Comparison of ENCODE assay signal across 8 mouse cellular contexts in the genomic region with DNA sequence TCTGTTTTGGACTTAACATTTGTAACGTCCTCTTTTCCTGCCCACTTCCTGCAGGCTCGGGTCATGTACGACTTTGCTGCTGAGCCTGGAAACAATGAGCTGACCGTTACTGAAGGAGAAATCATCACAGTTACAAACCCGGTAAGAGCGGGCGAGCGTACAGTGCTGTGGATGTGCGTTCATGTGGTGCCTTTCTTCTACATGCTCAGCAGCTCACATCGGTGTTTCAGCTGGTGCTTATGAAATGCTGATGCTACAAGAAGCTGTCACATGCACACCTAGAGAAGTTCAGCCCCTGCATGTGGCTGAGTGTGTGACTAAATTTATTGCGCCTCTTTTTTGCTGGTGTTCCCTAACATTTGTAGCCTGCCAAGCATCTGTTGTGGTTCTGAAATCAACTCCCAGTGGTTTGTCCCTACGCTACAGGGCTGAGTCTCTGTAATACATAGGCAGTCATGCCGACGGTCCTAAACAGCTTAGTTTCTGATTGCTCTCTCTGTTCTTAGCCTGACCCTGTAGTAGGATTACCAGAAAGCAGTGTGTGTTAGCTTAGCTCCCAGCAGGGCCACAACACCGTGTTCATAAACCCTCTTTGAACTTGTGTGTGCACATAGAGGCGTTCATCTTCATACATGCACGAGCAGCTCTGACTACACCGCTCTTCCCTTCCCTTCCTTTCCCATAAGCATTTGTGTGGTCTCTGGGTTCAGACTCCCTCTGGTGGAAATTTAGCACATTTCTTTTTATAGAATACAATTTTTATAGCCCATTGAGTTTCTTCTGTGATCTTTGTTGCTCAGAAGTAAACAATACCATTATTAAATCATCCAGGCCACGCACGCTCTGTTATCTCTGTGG. TPM values are rescaled to one million over a fixed set of nuclear protein-coding genes. Genes with fewer than 3 reads are reported as not detected.
DNase-seq lines count a peak whose midpoint lies in the region; ATAC-seq and TF ChIP-seq lines count a peak whose summit lies in the region.

No protein-coding gene starts in this region.

- H3K27ac ChIP-seq in kidney, embryonic 16.5 days (ENCODE audit: low read length): peak overlapping the region; percentile 5; the same call in 1 of the 2 replicates
- H3K27ac ChIP-seq in CH12.LX (ENCODE audit: insufficient read depth, low read depth): no peak overlapping the region
- H3K27ac ChIP-seq in hindbrain, postnatal 0 days: no peak overlapping the region
- H3K27ac ChIP-seq in midbrain, postnatal 0 days (ENCODE audit: low read depth, low read length): no peak overlapping the region

- in situ Hi-C loops in CH12.LX (cut with MboI; ENCODE audit: low pct_ligation_motif_present, low pct_unique_long_range_greater_than_20kb, low sequenced_read_pairs): no loop called here

- TF ChIP-seq EP300 in CH12.LX (IDR thresholded peaks at IDR 0.05; ENCODE audit: low read length): no peak

- no peaks in the 10 kb centered on the region for H3K79me2 ChIP-seq in CH12.LX (replicated peaks; ENCODE audit: control insufficient read depth, extremely low read depth, insufficient read depth, poor library complexity, severe bottlenecking)

- peak in 1 of 2 experiments; percentile 76; a peak in 2 of 4 replicates for TF ChIP-seq CTCF in CH12.LX (conservative IDR thresholded peaks at IDR 0.05 in 1 of 2, IDR thresholded peaks at IDR 0.05 in 1 of 2; ENCODE audit: low read depth in 2 of 2, low read length in 2 of 2)
- TF ChIP-seq CTCF in hindbrain, postnatal 0 days (IDR thresholded peaks at IDR 0.05; ENCODE audit: low read depth): peak; percentile 80
- TF ChIP-seq CTCF in midbrain, postnatal 0 days (IDR thresholded peaks at IDR 0.05): peak; percentile 92

- H3K9me3 ChIP-seq in kidney, embryonic 16.5 days (ENCODE audit: low read length): no peaks in the 10 kb centered on the region
- H3K9me3 ChIP-seq in CH12.LX (replicated peaks; ENCODE audit: low read length): no peaks in the 10 kb centered on the region
- no peaks in the 10 kb centered on the region for H3K9me3 ChIP-seq in hindbrain, postnatal 0 days (ENCODE audit: low read length)
- H3K9me3 ChIP-seq in midbrain, postnatal 0 days (ENCODE audit: low read length): no peaks in the 10 kb centered on the region

- 56% methylated on average over 20 of the region's 20 CpGs for WGBS in kidney, embryonic 16.5 days
- 59% methylated on average over 20 of the region's 20 CpGs for WGBS in hindbrain, postnatal 0 days
- WGBS in midbrain, postnatal 0 days: 62% methylated on average over 20 of the region's 20 CpGs

- H3K36me3 ChIP-seq in kidney, embryonic 16.5 days (ENCODE audit: insufficient read depth, low read length): peaks cover 11% of the 10 kb centered on the region; the same call in 1 of the 2 replicates
- peaks cover 11 to 48% of the 10 kb centered on the region in 2 experiments for H3K36me3 ChIP-seq in CH12.LX (replicated peaks in 1 of 2; ENCODE audit: control insufficient read depth in 1 of 2, insufficient read depth in 1 of 2, low read length in 1 of 2)
- no peaks in the 10 kb centered on the region for H3K36me3 ChIP-seq in hindbrain, postnatal 0 days (ENCODE audit: insufficient read depth, low read length)
- H3K36me3 ChIP-seq in midbrain, postnatal 0 days (ENCODE audit: insufficient read depth, low read length): no peaks in the 10 kb centered on the region; the same call in 1 of the 2 replicates

- no peak overlapping the region for H3K4me3 ChIP-seq in kidney, embryonic 16.5 days (ENCODE audit: low read length)
- no peak overlapping the region for H3K4me3 ChIP-seq in CH12.LX (replicated peaks in 1 of 3; ENCODE audit: low read depth in 2 of 3, low read length in 2 of 3, poor library complexity in 1 of 3)
- H3K4me3 ChIP-seq in hindbrain, postnatal 0 days (ENCODE audit: low read length): no peak overlapping the region
- H3K4me3 ChIP-seq in midbrain, postnatal 0 days (ENCODE audit: low read depth, low read length): no peak overlapping the region

- no peaks in the 10 kb centered on the region for H3K27me3 ChIP-seq in kidney, embryonic 16.5 days (ENCODE audit: insufficient read depth, low read length)
- H3K27me3 ChIP-seq in CH12.LX (replicated peaks): no peaks in the 10 kb centered on the region
- H3K27me3 ChIP-seq in hindbrain, postnatal 0 days (ENCODE audit: insufficient read depth, low read length): no peaks in the 10 kb centered on the region
- no peaks in the 10 kb centered on the region for H3K27me3 ChIP-seq in midbrain, postnatal 0 days (ENCODE audit: insufficient read depth, low read length)

- peak; percentile 52; the same call in 1 of the 2 replicates for ATAC-seq in kidney, embryonic 16.5 days (ENCODE audit: low FRiP score, low TSS enrichment)
- peak; percentile 73 for ATAC-seq in hindbrain, postnatal 0 days
- peak; percentile 44; the same call in 1 of the 2 replicates for ATAC-seq in midbrain, postnatal 0 days (ENCODE audit: low FRiP score)
- ATAC-seq in erythroblast, adult 5-6 weeks (replicated peaks; ENCODE audit: low FRiP score, poor library complexity, severe bottlenecking): no peak

- H3K9ac ChIP-seq in kidney, embryonic 16.5 days (replicated peaks; ENCODE audit: low read length): 0 out of 2 replicates have a peak overlapping the region, but pooled peaks have one; percentile 3
- no peak overlapping the region for H3K9ac ChIP-seq in CH12.LX (ENCODE audit: insufficient read depth, low read depth)
- no peak overlapping the region for H3K9ac ChIP-seq in hindbrain, postnatal 0 days (replicated peaks; ENCODE audit: low read length)
- H3K9ac ChIP-seq in midbrain, postnatal 0 days (replicated peaks; ENCODE audit: low read length, poor library complexity, severe bottlenecking): no peak overlapping the region

- H3K4me1 ChIP-seq in kidney, embryonic 16.5 days (ENCODE audit: insufficient read depth, low read length): peaks cover 32% of the 10 kb centered on the region
- peaks cover 0 to 24% of the 10 kb centered on the region in 2 experiments; a peak in 2 of 4 replicates for H3K4me1 ChIP-seq in CH12.LX (ENCODE audit: control insufficient read depth in 1 of 2, insufficient read depth in 2 of 2)
- H3K4me1 ChIP-seq in hindbrain, postnatal 0 days (ENCODE audit: insufficient read depth, low read length): peaks cover 11% of the 10 kb centered on the region
- H3K4me1 ChIP-seq in midbrain, postnatal 0 days (ENCODE audit: insufficient read depth, low read length): no peaks in the 10 kb centered on the region; the same call in 1 of the 2 replicates

- TF ChIP-seq POLR2A in CH12.LX (IDR thresholded peaks at IDR 0.05; ENCODE audit: low read depth, low read length): no peak

- H3K4me2 ChIP-seq in kidney, embryonic 16.5 days (replicated peaks; ENCODE audit: low read depth, low read length): no peak overlapping the region
- H3K4me2 ChIP-seq in CH12.LX (ENCODE audit: insufficient read depth, low read depth, poor library complexity, severe bottlenecking): no peak overlapping the region
- H3K4me2 ChIP-seq in hindbrain, postnatal 0 days (ENCODE audit: low read depth, low read length): no peak overlapping the region
- H3K4me2 ChIP-seq in midbrain, postnatal 0 days (ENCODE audit: low read depth, low read length, poor library complexity, severe bottlenecking): no peak overlapping the region

- dilution Hi-C loops in CH12.LX (cut with MboI; ENCODE audit: extremely low pct_ligation_motif_present, extremely low pct_unique_long_range_greater_than_20kb, low sequenced_read_pairs): no loop called here

- peak; percentile 72 for TF ChIP-seq RAD21 in CH12.LX (IDR thresholded peaks at IDR 0.05; ENCODE audit: low read depth, low read length)

- no peak for DNase-seq in kidney, postnatal 10 days
- peak; percentile 45 for DNase-seq in CH12.LX (ENCODE audit: extremely low read depth)
- DNase-seq in T-cell, adult 2 months (ENCODE audit: low spot score): peak; percentile 25
- DNase-seq in hindbrain, postnatal 0 days (ENCODE audit: low spot score): peak; percentile 74
- peak; percentile 72 for DNase-seq in midbrain, postnatal 0 days (ENCODE audit: low spot score)
- no peak for DNase-seq in urinary bladder, postnatal 14 days (ENCODE audit: low spot score)

TF ChIP-seq in CH12.LX, 34 proteins besides CTCF, POLR2A, EP300 and RAD21 (continues in another document):
- TF ChIP-seq SIN3A (IDR thresholded peaks at IDR 0.05; ENCODE audit: low read length): 0 out of 2 replicates have a peak, but pooled peaks have one; percentile 25
- TF ChIP-seq TCF12 (IDR thresholded peaks at IDR 0.05; ENCODE audit: low read depth, low read length): no peak
- TF ChIP-seq NELFE (IDR thresholded peaks at IDR 0.05; ENCODE audit: low read depth, low read length): 0 out of 2 replicates have a peak, but pooled peaks have one; percentile 15
- TF ChIP-seq UBTF (IDR thresholded peaks at IDR 0.05; ENCODE audit: low read depth, low read length): no peak
- 0 out of 2 replicates have a peak, but pooled peaks have one; percentile 15 for TF ChIP-seq MEF2A (IDR thresholded peaks at IDR 0.05; ENCODE audit: borderline replicate concordance, low read depth, low read length)
- peak; percentile 86 for TF ChIP-seq SMC3 (IDR thresholded peaks at IDR 0.05; ENCODE audit: low read depth, low read length)
- peak; percentile 70 for TF ChIP-seq ZC3H11A (IDR thresholded peaks at IDR 0.05; ENCODE audit: low read depth, low read length)

RNA-seq across cellular contexts. Expression of gene Snx9, which starts 46.0 kb away (rescaled TPM):
- polyA plus RNA-seq in kidney, embryonic 16.5 days (2015; fragmentation: Nextera tagmentation; extraction: Ambion mirVana): 31.9 and 34.0 TPM in 2 replicates
- 17.1 TPM in 2 replicates for total RNA-seq in CH12.LX (2012; rRNA removed)
- 16.3 and 17.0 TPM in 2 replicates for total RNA-seq in CH12.LX (2014; rRNA removed)
- 26.3 and 29.7 TPM in 2 replicates for polyA plus RNA-seq in CH12.LX (2012; ENCODE audit: insufficient read length, low read depth)
- total RNA-seq in hindbrain, postnatal 0 days (2014; rRNA removed): 6.2 and 12.5 TPM in 2 replicates
- 6.7 and 7.0 TPM in 2 replicates for polyA plus RNA-seq in hindbrain, postnatal 0 days (2015; fragmentation: Nextera tagmentation; extraction: Ambion mirVana)
- total RNA-seq in midbrain, postnatal 0 days (2014; rRNA removed): 10.4 and 11.3 TPM in 2 replicates
- 4.8 and 5.3 TPM in 2 replicates for polyA plus RNA-seq in midbrain, postnatal 0 days (2015; fragmentation: Nextera tagmentation; extraction: Ambion mirVana)
- 13.3 and 16.7 TPM in 2 replicates for total RNA-seq in erythroblast, adult 5-6 weeks (2015; ENCODE audit: low replicate concordance)
- total RNA-seq in erythroblast, adult 5-6 weeks (2017; ENCODE audit: low replicate concordance): 7.5 and 9.8 TPM in 2 replicates

RNA-seq across cellular contexts. Expression of gene Synj2, which starts 53.9 kb away (rescaled TPM):
- 4.0 and 4.3 TPM in 2 replicates for polyA plus RNA-seq in kidney, embryonic 16.5 days (2015; fragmentation: Nextera tagmentation; extraction: Ambion mirVana)
- total RNA-seq in CH12.LX (2012; rRNA removed) (4.5 and 5.3 TPM in 2 replicates), CH12.LX (2014; rRNA removed) (6.6 and 6.8 TPM in 2 replicates)
- polyA plus RNA-seq in CH12.LX (2012; ENCODE audit: insufficient read length, low read depth): 10.9 and 12.4 TPM in 2 replicates
- 4.8 and 6.9 TPM in 2 replicates for total RNA-seq in hindbrain, postnatal 0 days (2014; rRNA removed)
- 2.1 and 2.9 TPM in 2 replicates for polyA plus RNA-seq in hindbrain, postnatal 0 days (2015; fragmentation: Nextera tagmentation; extraction: Ambion mirVana)
- total RNA-seq in midbrain, postnatal 0 days (2014; rRNA removed): 3.1 and 4.0 TPM in 2 replicates
- 1.8 and 2.3 TPM in 2 replicates for polyA plus RNA-seq in midbrain, postnatal 0 days (2015; fragmentation: Nextera tagmentation; extraction: Ambion mirVana)
- 0.63 and 1.3 TPM in 2 replicates for total RNA-seq in erythroblast, adult 5-6 weeks (2015; ENCODE audit: low replicate concordance)
- 0.85 and 4.6 TPM in 2 replicates for total RNA-seq in erythroblast, adult 5-6 weeks (2017; ENCODE audit: low replicate concordance)

Comparison
In these comparisons a context has a peak if more than half of its experiments do, and no peak if none do; other contexts are left out.
1. DNase-seq: peak in CH12.LX (single experiment), T-cell, adult 2 months (single experiment), hindbrain, postnatal 0 days (single experiment) and midbrain, postnatal 0 days (single experiment); none in kidney, postnatal 10 days (single experiment) and urinary bladder, postnatal 14 days (single experiment).